Mouse (Mus musculus) lung, postnatal 0 days (tissue): ENCODE measurements around the gene Crb1. TPM values are rescaled to one million over a fixed set of nuclear protein-coding genes. Genes with fewer than 3 reads are reported as not detected.

Source experiments
- ATAC-seq: fragments of 200-750 bp; cut with Nextera tagmentation; 2 replicates; pipeline ENCODE4 v1.8.0; 2017; ENCODE audit warnings: moderate library complexity
- DNase-seq: peaks from one replicate; pipeline ENCODE4 v3.0.0-alpha.2; 2016; ENCODE audit warnings: low spot score
- H3K27ac ChIP-seq: fragments of 300-500 bp; sonication (generic); 2 replicates; pipeline ENCODE4 v1.5.1; 2014; ENCODE audit warnings: antibody characterized with exemption, mild to moderate bottlenecking, low read length, mixed read lengths
- H3K27me3 ChIP-seq: fragments of 300-500 bp; sonication (generic); replicated peaks from 2 replicates; pipeline ENCODE4 v1.6.1; 2014; ENCODE audit warnings: low read length, mixed read lengths; ENCODE audit not compliant: insufficient read depth
- H3K36me3 ChIP-seq: fragments of 300-500 bp; sonication (generic); 2 replicates; pipeline ENCODE4 v1.6.1; 2014; ENCODE audit warnings: low read length, mixed read lengths; ENCODE audit not compliant: insufficient read depth
- H3K4me1 ChIP-seq: fragments of 300-500 bp; sonication (generic); 2 replicates; pipeline ENCODE4 v1.6.1; 2014; ENCODE audit warnings: antibody characterized with exemption, low read depth, low read length, mixed read lengths; ENCODE audit not compliant: insufficient read depth
- H3K4me2 ChIP-seq: fragments of 300-500 bp; sonication (generic); replicated peaks from 2 replicates; pipeline ENCODE4 v1.6.1; 2014; ENCODE audit warnings: low read depth, mild to moderate bottlenecking, low read length, moderate library complexity, mixed read lengths
- H3K4me3 ChIP-seq: fragments of 300-500 bp; sonication (generic); 2 replicates; pipeline ENCODE4 v1.5.1; 2014; ENCODE audit warnings: low read depth, low read length
- H3K9ac ChIP-seq: fragments of 300-500 bp; sonication (generic); replicated peaks from 2 replicates; pipeline ENCODE4 v1.6.1; 2014; ENCODE audit warnings: low read depth, mild to moderate bottlenecking
- H3K9me3 ChIP-seq: fragments of 300-500 bp; sonication (generic); 2 replicates; pipeline ENCODE4 v1.6.1; 2016; ENCODE audit warnings: low read length, mixed read lengths
- CTCF ChIP-seq: IDR thresholded peaks from 2 replicates; pipeline ENCODE4 v1.5.1; 2016; ENCODE audit warnings: antibody characterized with exemption, mild to moderate bottlenecking
- EP300 ChIP-seq: IDR thresholded peaks from 2 replicates; pipeline ENCODE4 v1.6.1; 2016; ENCODE audit warnings: antibody characterized with exemption, mild to moderate bottlenecking, control low read depth
- WGBS: fragments of 180-500 bp; shearing (Covaris S2); extraction: QIAGEN DNeasy Blood & Tissue Kit; methylation state at CpG from one replicate; pipeline ENCODE4 v1.1.7; 2014; 5-methylcytosine and 5-hydroxymethylcytosine counted together
- polyA plus RNA-seq: library from polyadenylated mRNA; unstranded; fragments of >200 nt; fragmentation: Nextera tagmentation; extraction: Ambion mirVana; gene quantifications from 2 replicates; pipeline ENCODE4 v1.2.1, GENCODE M21; 2015

The Crb1 gene
- polyA plus RNA-seq, 1 experiment from 2014 or later: 0.10 TPM

GRCm38 (mm10) chr1:139215311-139215710 is 161.6 kb downstream of the Crb1 start:
- TF ChIP-seq CTCF (no peak), EP300 (no peak)
- no peak overlapping the region for H3K4me3 ChIP-seq
- no peak for DNase-seq
- no peak for ATAC-seq
- H3K4me1 ChIP-seq: 0 out of 2 replicates have a peak, but pooled peaks cover 3% of the 10 kb centered on the region
- H3K27ac ChIP-seq: no peak overlapping the region
- H3K9me3 ChIP-seq: no peaks in the 10 kb centered on the region
- H3K4me2 ChIP-seq: no peak overlapping the region
- no peak overlapping the region for H3K9ac ChIP-seq
- WGBS: 68% methylated on average over 8 of the region's 8 CpGs
- H3K27me3 ChIP-seq: no peaks in the 10 kb centered on the region
- no peaks in the 10 kb centered on the region for H3K36me3 ChIP-seq

GRCm38 (mm10) chr1:139210505-139210904 is 166.4 kb downstream of the Crb1 start:
- Histone ChIP-seq H3K4me3 (no peak overlapping the region), H3K9ac (no peak overlapping the region), H3K36me3 (no peaks in the 10 kb centered on the region), H3K9me3 (no peaks in the 10 kb centered on the region), H3K27me3 (no peaks in the 10 kb centered on the region), H3K4me2 (no peak overlapping the region), H3K27ac (no peak overlapping the region), H3K4me1 (0 out of 2 replicates have a peak, but pooled peaks cover 3% of the 10 kb centered on the region)
- WGBS: 37% methylated on average over 4 of the region's 4 CpGs
- TF ChIP-seq CTCF (no peak), EP300 (no peak)
- DNase-seq (peak; percentile 42), ATAC-seq (no peak; the same call in 1 of the 2 replicates)

GRCm38 (mm10) chr1:139209796-139210195 is 167.1 kb downstream of the Crb1 start:
- no peaks in the 10 kb centered on the region for H3K9me3 ChIP-seq
- TF ChIP-seq CTCF (no peak), EP300 (peak; percentile 64)

GRCm38 (mm10) chr1:139206259-139206658 is 170.6 kb downstream of the Crb1 start:
- H3K36me3 ChIP-seq: no peaks in the 10 kb centered on the region
- H3K4me2 ChIP-seq: no peak overlapping the region
- peak; percentile 53 for TF ChIP-seq EP300
- no peak for TF ChIP-seq CTCF
- no peak overlapping the region for H3K27ac ChIP-seq
- DNase-seq: peak; percentile 74
- 43% methylated on average over 4 of the region's 4 CpGs for WGBS
- no peak overlapping the region for H3K4me3 ChIP-seq
- ATAC-seq: peak; percentile 63
- H3K4me1 ChIP-seq: 0 out of 2 replicates have a peak, but pooled peaks cover 3% of the 10 kb centered on the region
- no peak overlapping the region for H3K9ac ChIP-seq
- H3K9me3 ChIP-seq: no peaks in the 10 kb centered on the region
- H3K27me3 ChIP-seq: no peaks in the 10 kb centered on the region

More at GRCm38 (mm10) chr1:139209796-139210195, 167.1 kb downstream of the Crb1 start:
- no peak overlapping the region for H3K27ac ChIP-seq
- 23% methylated on average over 7 of the region's 7 CpGs for WGBS
- no peak overlapping the region for H3K9ac ChIP-seq
- no peak overlapping the region for H3K4me2 ChIP-seq
- no peaks in the 10 kb centered on the region for H3K27me3 ChIP-seq
- H3K4me3 ChIP-seq: no peak overlapping the region
- DNase-seq (peak; percentile 77), ATAC-seq (peak; percentile 83)
- H3K36me3 ChIP-seq: no peaks in the 10 kb centered on the region
- 0 out of 2 replicates have a peak, but pooled peaks cover 3% of the 10 kb centered on the region for H3K4me1 ChIP-seq

- Histone ChIP-seq H3K4me1 (no peaks in the 10 kb centered on the region), H3K4me3 (no peak overlapping the region), H3K9me3 (no peaks in the 10 kb centered on the region), H3K27ac (no peak overlapping the region), H3K36me3 (no peaks in the 10 kb centered on the region), H3K9ac (no peak overlapping the region), H3K27me3 (no peaks in the 10 kb centered on the region), H3K4me2 (no peak overlapping the region)
- ATAC-seq (no peak), DNase-seq (peak; percentile 22)
- TF ChIP-seq EP300: no peak
- TF ChIP-seq CTCF: no peak
- WGBS: 43% methylated on average over 5 of the region's 5 CpGs
Observed at GRCm38 (mm10) chr1:139203026-139203425, 173.9 kb downstream of the Crb1 start.

GRCm38 (mm10) chr1:139194428-139195028 is 182.4 kb downstream of the Crb1 start:
- WGBS: 15% methylated on average over 5 of the region's 5 CpGs
- Histone ChIP-seq H3K9ac (no peak overlapping the region), H3K36me3 (no peaks in the 10 kb centered on the region), H3K27me3 (no peaks in the 10 kb centered on the region), H3K4me3 (no peak overlapping the region), H3K4me2 (no peak overlapping the region), H3K9me3 (no peaks in the 10 kb centered on the region), H3K27ac (no peak overlapping the region), H3K4me1 (no peaks in the 10 kb centered on the region)
- DNase-seq (no peak), ATAC-seq (peak; percentile 11; the same call in 1 of the 2 replicates)
- no peak for TF ChIP-seq CTCF
- TF ChIP-seq EP300: no peak
